8 mouse cellular contexts compared by ENCODE assay signal in the genomic region with DNA sequence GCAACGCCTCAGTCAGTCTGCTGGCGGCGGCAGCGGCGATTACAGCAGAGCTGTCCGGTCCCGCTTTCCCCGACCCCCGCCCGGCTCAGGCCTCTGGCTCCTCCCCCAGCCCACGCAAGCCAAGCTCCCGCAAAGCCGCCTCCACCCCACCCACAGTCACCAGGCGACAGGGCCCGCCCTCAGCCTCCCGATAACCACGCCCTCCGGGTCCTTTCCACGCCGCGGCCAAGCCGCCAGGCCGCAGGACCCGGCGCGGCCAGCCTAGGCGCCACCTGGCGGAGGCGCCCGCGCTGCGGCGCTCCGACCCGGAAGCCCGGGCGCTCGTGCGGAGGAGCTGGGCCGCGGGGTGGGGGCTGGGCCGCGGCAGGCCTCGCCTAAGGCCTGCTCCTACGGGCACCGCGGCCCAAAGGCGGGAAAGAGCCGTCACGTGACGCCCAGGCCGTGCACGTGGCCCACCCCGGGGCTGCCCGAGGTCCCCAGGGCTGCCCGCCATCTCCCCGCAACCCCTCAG. TPM values are rescaled to one million over a fixed set of nuclear protein-coding genes. Genes with fewer than 3 reads are reported as not detected.
DNase-seq lines count a peak whose midpoint lies in the region; ATAC-seq lines count a peak whose summit lies in the region.

No protein-coding gene starts in this region.

- H3K9ac ChIP-seq in hindbrain, embryonic 15.5 days: peak overlapping the region; percentile 43

- 0 out of 2 replicates have a peak, but pooled peaks cover 2% of the 10 kb centered on the region for H3K4me1 ChIP-seq in hindbrain, embryonic 15.5 days (replicated peaks)

- peak overlapping the region; percentile 62 for H3K4me2 ChIP-seq in hindbrain, embryonic 15.5 days

- peak overlapping the region; percentile 47 for H3K4me3 ChIP-seq in hindbrain, embryonic 15.5 days

- H3K36me3 ChIP-seq in hindbrain, embryonic 15.5 days: no peaks in the 10 kb centered on the region

- ATAC-seq in activated CD4-positive, CD25-positive, alpha-beta regulatory T cell, adult 4 months: peak; percentile 92
- peak; percentile 98 for ATAC-seq in common myeloid progenitor, adult 5-6 weeks (replicated peaks; ENCODE audit: low read depth, poor library complexity, severe bottlenecking)
- ATAC-seq in hindbrain, embryonic 15.5 days (ENCODE audit: low FRiP score, low read depth): peak; percentile 96

- H3K27ac ChIP-seq in hindbrain, embryonic 15.5 days (replicated peaks): peak overlapping the region; percentile 19

- no peaks in the 10 kb centered on the region for H3K27me3 ChIP-seq in hindbrain, embryonic 15.5 days

- WGBS in hindbrain, embryonic 15.5 days: 4% methylated on average over 57 of the region's 57 CpGs

- peaks cover 6% of the 10 kb centered on the region; the same call in 1 of the 2 replicates for H3K9me3 ChIP-seq in hindbrain, embryonic 15.5 days

- DNase-seq in gastrocnemius, adult 18-20 months (ENCODE audit: low spot score): peak; percentile 92
- peak; percentile 61 to 62 for DNase-seq in layer of hippocampus, postnatal 25 days (ENCODE audit: extremely low spot score in 1 of 2, low spot score in 1 of 2)
- DNase-seq in lung, postnatal 10 days: peak; percentile 96
- peak; percentile 82 for DNase-seq in ovary, postnatal 14 days (ENCODE audit: low spot score)
- peak; percentile 80 for DNase-seq in thymus, postnatal 0 days (ENCODE audit: low spot score)

RNA-seq across cellular contexts. Expression of gene Dazl, which starts 0.7 kb away (rescaled TPM):
- under 1 TPM in 1 of 2 experiments, not detected in 1; 0.98 TPM for polyA plus RNA-seq in activated CD4-positive, CD25-positive, alpha-beta regulatory T cell, adult 4 months (2017; shearing (Covaris generic))
- not detected in 2 replicates for total RNA-seq in common myeloid progenitor, adult 5-6 weeks (2017)
- under 1 TPM; 0.16 to 0.21 TPM for total RNA-seq in gastrocnemius, adult 18-20 months (2021)
- 0.51 and 0.57 TPM in 2 replicates for polyA plus RNA-seq in hindbrain, embryonic 15.5 days (2015; fragmentation: Nextera tagmentation; extraction: Ambion mirVana)
- 1 to 10 TPM; 2.7 to 3.5 TPM for total RNA-seq in layer of hippocampus, postnatal 25 days (2021)
- polyA plus RNA-seq in thymus, postnatal 0 days (2015; fragmentation: Nextera tagmentation; extraction: Ambion mirVana): 0.75 and 0.79 TPM in 2 replicates

Comparison
In these comparisons a context has a peak if more than half of its experiments do, and no peak if none do; other contexts are left out.
1. Peak in every context shown above with its lines: DNase-seq, ATAC-seq, H3K4me3 ChIP-seq and H3K27ac ChIP-seq.